Mouse (Mus musculus): Measurements from ENCODE around the gene Arhgef15. TPM values are rescaled to one million over a fixed set of nuclear protein-coding genes. Genes with fewer than 3 reads are reported as not detected.

Arhgef15 gene
- total RNA-seq, 2 experiments from 2014 or later: 6.9 to 7.8 TPM

- DNase-seq: no peak
- intact Hi-C loops (cut with DNase I): no loop called here
These were observed 23.3 kb downstream of the Arhgef15 start for GRCm38 (mm10) chr11:68933885-68934507.

GRCm38 (mm10) chr11:68929947-68930346 lies 27.3 kb downstream of the Arhgef15 start:
- intact Hi-C loops (cut with DNase I): no loop called here
- DNase-seq: no peak

DNA sequence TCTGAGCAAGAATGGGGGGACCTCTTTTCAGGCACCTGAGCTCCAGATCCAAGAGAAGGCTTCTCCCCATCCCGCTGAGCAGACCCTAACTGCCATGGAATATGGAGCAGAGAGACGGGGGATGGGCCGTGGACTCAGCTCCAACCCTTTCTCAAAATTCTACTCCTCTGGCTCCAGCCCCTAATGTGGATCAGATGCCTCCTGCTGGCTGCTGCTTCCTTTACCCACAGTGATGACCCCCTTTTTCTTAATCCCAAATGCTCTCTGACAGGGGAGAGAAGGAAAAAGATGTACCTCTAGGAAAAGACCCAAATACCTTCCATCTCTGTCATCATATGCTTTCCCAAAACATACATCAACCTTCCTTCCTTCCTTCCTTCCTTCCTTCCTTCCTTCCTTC lies 30.3 kb downstream of the Arhgef15 start, which contains the start of gene Odf4:
Gene Odf4 (minus strand): TSS at position 101 of the 400 bp plus-strand sequence.
- intact Hi-C loops (cut with DNase I): no loop called here
- DNase-seq: no peak

- intact Hi-C loops (cut with DNase I): no loop called here
- no peak for DNase-seq
These were observed 32.5 kb downstream of the Arhgef15 start for GRCm38 (mm10) chr11:68924749-68925148.

GRCm38 (mm10) chr11:68923191-68923590 lies 34.1 kb downstream of the Arhgef15 start:
- intact Hi-C loops (cut with DNase I): no loop called here
- no peak for DNase-seq

GRCm38 (mm10) chr11:68914566-68914965 lies 42.7 kb downstream of the Arhgef15 start:
- DNase-seq: no peak
- intact Hi-C loops (cut with DNase I): no loop called here

DNA sequence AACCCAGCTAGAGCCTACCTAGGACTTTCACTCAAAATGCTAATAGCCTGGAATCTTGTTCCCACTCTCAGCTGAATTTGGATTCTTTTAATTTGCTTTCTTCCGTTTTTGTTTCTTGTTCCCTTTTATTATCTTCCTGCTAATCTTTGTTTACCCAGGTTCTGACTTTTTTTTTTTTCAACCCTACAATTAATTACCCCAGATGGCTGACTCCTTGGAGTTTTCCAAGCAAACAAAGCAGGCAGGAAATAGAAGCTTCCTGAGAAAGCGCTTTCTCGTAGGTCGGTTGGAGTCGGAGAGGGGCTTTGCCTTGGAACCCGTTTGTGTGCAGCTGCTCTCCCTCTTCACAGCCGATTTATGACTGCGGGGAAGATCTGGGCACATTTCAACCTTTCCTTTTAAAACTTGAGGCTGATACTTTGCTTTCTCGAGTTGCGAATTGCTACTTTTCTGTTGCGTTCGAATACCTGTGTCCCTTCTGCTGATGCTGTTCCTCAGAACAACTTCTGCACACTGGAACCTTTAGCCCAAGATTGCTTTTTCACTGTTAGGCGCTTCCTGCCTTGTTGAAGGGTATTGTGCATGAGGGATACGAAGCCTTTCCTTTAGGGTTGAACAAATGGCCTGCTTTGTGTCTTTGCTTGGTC lies 45.6 kb downstream of the Arhgef15 start:
- no peak for DNase-seq
- intact Hi-C loops (cut with DNase I): no loop called here

GRCm38 (mm10) chr11:68908846-68909503 lies 48.3 kb downstream of the Arhgef15 start:
- intact Hi-C loops (cut with DNase I): loop anchor here (5.0 to 10.0 kb wide), 2 partner anchors 43 to 216 kb away; partner anchors contain the start of genes 9130213A22Rik, Aloxe3 and Hes7
- DNase-seq: no peak

DNA sequence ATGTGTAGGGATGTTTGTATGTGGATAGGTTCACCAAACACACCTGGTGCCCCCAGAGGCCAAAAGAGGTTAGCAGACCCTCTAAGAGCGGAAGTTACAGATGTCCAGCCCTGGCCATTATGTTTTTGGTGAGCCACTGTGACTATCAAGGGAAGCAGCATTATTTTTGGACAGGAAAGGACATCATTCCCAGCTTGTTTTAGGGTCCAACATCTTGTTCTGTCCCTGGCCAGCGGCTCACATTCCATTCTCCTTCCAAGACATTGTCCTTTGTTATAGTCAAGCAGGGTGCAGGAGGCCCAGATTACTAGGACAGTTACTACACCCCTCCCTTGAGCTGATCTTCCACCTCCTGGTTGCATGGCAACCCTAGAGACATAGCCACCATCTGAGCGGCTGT lies 50.0 kb downstream of the Arhgef15 start:
- no peak for DNase-seq
- intact Hi-C loops (cut with DNase I): loop anchor here (5.0 to 10.0 kb wide), 2 partner anchors 45 to 218 kb away; partner anchors contain the start of genes 9130213A22Rik, Aloxe3 and Hes7

DNA sequence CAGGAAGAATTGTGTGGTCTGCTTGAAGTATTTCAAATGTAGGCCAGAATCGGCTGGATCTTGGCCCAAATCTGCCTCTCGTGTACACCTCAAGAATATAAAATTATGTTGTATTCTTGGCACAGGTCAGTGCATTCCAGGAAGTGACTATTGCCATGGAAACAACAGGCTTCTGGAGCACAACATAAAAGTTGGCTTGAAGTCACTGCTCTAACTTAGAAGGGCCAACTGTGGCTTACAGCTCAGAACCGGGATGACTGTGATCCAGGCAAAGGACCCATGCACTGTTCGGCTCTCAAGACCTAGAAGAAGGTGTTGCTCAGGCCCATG lies 50.9 kb downstream of the Arhgef15 start:
- intact Hi-C loops (cut with DNase I): loop anchor here (5.0 to 10.0 kb wide), 2 partner anchors 46 to 218 kb away; partner anchors contain the start of genes 9130213A22Rik, Aloxe3 and Hes7
- DNase-seq: no peak

- intact Hi-C loops (cut with DNase I): loop anchor here (2.0 to 10.0 kb wide), 4 partner anchors 46 to 219 kb away; partner anchors contain the start of genes 9130213A22Rik, Aloxe3 and Hes7
- DNase-seq: no peak
These were observed 51.4 kb downstream of the Arhgef15 start for GRCm38 (mm10) chr11:68905665-68906460.

DNA sequence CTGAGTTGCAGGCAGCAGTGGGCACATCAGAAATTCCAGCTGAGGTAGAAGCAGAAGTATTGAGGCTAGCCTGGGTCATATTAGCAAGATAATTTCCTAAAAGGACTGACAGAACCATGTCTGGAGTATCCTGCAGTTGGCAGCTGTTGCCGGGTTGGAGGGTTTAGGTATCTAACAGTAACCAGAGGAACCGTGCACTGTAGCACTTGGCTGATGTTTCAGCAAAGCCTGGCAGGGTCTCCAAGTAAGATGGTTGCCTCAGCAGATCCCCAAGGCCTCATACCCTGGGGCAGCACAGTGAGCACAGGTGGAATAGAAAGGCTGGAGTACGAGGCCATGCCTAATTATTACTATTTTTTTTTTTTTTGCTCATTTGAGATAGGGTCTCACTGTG lies 52.1 kb downstream of the Arhgef15 start:
- no peak for DNase-seq
- intact Hi-C loops (cut with DNase I): loop anchor here (2.0 to 10.0 kb wide), 4 partner anchors 47 to 220 kb away; partner anchors contain the start of genes 9130213A22Rik, Aloxe3 and Hes7

- DNase-seq: peak in 1 of 2 experiments; percentile 68
- intact Hi-C loops (cut with DNase I): loop anchor here (2.0 to 10.0 kb wide), 4 partner anchors 48 to 220 kb away; partner anchors contain the start of genes 9130213A22Rik, Aloxe3 and Hes7
These were observed 52.7 kb downstream of the Arhgef15 start for GRCm38 (mm10) chr11:68904375-68905137.

DNA sequence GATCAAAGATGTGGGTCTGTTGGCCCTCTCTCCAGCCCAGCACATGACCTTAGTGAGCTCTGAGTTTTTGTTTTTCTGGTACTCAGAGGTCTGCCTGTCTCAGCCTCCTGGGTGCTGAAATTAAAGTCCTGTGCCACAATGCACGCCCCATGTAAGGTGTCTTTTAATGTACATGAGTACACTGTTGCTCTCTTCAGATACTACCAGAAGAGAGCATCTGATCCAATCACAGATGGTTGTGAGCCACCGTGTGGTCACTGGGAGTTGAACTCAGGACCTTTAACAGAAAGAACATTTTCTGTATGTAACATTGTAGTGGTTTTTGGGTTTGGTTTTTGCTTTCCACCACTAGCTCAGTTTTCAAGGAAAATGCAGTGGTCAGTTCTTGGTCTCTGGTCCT lies 53.5 kb downstream of the Arhgef15 start:
- intact Hi-C loops (cut with DNase I): loop anchor here (2.0 to 10.0 kb wide), 3 partner anchors 79 to 221 kb away; partner anchors contain the start of genes 9130213A22Rik, Aloxe3 and Hes7
- DNase-seq: no peak

- intact Hi-C loops (cut with DNase I): loop anchor here (10.0 kb wide), 1 partner anchor 222 kb away; the partner anchor contains the start of genes 9130213A22Rik, Aloxe3 and Hes7
- DNase-seq: no peak
These were observed 54.5 kb downstream of the Arhgef15 start for GRCm38 (mm10) chr11:68902823-68903222.

GRCm38 (mm10) chr11:68902367-68902766 lies 54.9 kb downstream of the Arhgef15 start:
- intact Hi-C loops (cut with DNase I): loop anchor here (10.0 kb wide), 1 partner anchor 222 kb away; the partner anchor contains the start of genes 9130213A22Rik, Aloxe3 and Hes7
- no peak for DNase-seq

DNA sequence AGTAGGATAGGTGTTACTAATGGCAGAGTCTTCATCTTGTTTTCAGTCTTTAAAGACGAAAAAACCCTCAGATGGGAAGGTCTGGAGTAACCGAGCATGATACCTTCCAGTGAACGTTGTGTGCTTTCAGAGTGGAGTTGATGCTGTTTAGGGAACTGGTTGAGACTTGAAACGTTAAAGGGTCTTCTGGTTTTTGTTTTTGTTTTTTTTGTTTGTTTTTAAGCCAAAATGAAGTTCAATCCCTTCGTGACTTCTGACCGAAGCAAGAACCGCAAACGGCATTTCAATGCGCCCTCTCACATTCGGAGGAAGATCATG lies 55.3 kb downstream of the Arhgef15 start:
- intact Hi-C loops (cut with DNase I): loop anchor here (10.0 kb wide), 1 partner anchor 223 kb away; the partner anchor contains the start of genes 9130213A22Rik, Aloxe3 and Hes7
- DNase-seq: no peak

DNA sequence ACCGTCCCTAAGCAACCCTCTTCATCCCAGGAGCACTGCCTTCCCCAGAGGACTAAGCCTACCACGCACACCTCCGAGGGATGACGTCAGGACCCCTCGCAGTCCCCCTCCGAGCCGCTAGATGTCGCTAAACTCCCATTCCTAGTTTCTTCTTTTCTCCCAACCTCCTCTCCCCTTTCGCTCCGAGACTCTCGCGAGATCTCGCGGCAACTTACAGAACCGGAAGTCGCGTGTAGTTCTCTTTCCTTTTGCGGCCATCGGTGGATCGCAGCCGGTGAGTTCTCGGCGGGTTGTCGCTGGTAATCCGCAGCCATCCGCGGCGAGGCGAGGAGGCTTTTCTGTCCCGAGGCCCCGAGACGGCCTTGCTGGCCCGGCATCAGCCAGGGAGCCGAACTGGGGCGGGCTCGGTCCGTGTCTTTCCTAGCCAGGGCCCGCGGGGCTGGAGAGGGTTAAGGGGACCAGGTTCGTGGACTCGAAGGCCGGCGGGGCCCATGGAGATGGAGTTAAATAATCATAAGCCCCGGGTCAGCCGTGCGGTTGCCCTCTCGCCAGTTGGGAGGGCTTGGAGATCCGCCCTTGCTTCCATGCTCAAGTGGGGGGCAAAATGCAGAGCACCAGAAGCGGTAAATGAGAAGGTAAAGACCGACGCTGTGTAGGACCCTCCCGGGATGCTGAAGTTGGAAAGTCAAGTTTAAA lies 55.8 kb downstream of the Arhgef15 start, which contains the start of gene Rpl26:
Gene Rpl26 (plus strand): TSS at position 233 of the 696 bp plus-strand sequence.
- peak; percentile 98 to 99 for DNase-seq
- intact Hi-C loops (cut with DNase I): loop anchor here (10.0 kb wide), 1 partner anchor 223 kb away; the partner anchor contains the start of genes 9130213A22Rik, Aloxe3 and Hes7
